Mouse (Mus musculus): ENCODE results near the gene Col4a2.

Col4a2 gene

DNA sequence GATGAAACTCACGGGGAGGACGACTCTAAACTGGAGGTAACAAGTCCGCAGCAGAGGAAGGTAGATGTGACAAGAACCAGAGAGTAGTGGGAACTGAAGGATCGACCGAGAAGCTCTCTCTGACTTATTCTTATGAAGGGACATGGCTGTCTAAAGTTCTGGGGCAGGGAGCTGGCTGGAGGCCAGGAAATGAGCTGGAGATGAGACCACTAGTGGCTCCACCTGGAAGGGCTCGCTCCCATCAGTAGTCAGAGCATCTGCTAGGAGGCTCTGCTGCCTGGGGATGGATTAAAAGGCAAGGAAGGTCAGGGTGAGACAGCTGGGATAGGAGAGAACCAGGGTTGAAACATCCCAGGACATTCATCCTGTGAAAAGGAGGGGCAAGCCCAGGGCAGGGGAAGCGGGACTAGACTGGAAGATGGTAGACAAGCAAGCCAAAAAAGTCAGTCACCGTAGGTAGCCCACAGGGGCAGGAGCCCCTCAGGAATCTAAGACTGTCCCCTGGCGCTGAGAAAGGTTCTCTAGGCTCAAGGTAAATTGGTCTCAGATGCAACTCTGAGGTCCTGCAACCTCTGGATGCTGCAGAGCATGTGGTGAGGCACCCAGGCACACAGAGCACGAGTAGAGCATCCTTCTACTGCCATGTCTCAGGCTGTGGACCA, 16.2 kb upstream of the Col4a2 start:
- DNase-seq (ENCODE audit: low spot score in 2 of 2), result no peak

DNA sequence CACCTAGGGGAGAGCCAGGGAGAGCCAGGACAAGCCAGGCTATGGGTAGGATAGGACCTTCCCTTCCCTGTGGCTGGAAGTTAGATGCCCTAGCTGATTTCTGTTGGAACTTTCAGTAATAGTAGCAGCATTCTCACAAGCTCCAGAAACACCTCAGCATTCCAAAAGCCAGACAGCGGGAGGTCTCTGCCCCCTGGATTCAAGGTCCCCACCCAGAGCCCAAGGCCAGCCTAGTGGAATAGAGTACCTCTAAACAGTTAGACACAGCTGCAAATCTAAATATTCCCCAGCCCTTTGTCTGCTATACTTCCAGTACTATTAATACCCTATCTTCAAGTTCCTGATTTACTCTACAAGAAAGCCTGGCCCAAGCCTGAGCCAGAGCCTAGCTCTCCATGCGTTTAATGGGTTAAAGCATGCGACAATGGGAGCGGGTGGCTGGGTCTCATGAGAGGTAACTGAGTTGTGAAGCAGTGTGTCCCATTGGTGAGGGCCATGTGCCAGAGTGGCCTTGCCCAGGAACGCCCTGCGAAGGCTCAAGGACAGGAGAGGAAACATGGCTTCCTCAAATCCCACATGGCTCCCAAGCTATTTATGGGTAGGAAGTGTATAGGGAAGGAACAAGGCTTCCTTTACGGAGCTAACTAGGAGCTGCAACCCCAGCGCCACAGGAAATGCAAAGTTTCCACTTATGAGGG, 15.3 kb upstream of the Col4a2 start:
- no peak for DNase-seq (ENCODE audit: low spot score in 2 of 2)

DNA sequence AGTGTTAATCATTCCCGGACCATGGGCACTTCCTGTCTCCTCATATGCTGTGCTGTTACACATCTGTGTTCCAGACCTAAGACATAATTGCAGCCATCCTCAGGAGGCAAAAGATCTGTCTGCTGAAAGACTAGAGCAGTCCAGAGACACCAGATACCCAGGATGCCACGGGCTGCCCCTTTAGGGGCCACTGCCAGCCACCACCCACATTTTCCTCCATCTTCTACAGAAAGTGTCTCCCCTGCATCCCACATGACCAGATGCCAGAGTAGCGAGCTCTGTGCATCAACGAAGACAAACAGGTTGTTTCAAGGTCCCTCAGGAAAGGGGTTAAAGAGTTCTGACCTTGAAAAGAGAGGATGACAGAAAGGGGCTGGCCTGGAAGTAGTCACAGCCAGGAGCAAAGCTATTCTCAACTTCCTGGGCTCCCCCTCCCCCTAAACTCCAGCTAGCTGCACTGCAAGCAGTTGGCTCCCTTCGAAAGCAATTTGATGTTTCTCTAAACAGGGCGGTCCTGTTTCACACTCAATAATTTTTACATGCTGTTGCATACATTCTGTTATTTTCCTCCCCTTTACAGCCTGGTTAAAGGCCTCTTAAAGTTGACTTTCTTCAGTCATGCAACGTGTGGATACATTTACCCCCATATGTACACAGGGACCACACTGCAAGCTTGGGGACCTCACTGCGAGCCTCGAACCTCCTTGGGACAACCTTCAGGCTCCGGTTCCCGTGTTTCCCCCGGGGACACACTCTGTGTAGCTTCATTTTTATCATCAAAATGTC, 13.9 kb upstream of the Col4a2 start:
- DNase-seq (ENCODE audit: low spot score in 2 of 2), result no peak

DNA sequence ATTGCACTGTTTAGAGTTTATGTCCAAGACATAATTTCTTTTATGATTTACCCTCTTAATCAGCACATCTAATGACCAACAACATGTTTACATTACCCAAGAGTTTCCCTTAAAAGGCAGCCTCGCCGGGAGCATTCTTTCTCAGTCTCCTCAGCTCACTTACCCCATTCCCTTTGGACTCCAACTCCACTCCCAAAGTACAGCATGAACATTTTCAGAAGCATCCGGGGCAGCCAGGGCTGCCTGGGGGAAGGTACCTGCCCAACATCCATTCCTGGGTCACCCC, 13.3 kb upstream of the Col4a2 start:
- DNase-seq (ENCODE audit: low spot score in 2 of 2), result no peak

DNA sequence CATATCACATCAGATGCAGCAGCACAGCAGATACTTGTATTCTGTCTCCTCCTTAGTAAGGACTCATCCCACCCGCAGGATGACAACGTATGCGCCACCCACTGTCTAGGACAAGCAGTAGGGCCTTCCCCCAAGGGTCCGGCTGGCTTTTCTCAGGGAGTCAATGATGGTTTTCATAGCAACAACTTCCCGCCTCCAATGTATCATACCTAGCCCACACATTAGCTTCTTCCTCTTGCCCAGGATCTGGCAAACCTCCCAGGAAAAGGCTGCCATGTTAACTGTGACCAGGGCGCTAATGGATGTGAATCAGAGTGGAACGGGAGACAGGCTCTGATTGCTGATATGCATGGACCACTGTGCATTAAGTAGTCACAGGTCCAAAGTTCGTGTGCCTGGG, 12.2 kb upstream of the Col4a2 start:
- DNase-seq (ENCODE audit: low spot score in 2 of 2), result no peak

DNA sequence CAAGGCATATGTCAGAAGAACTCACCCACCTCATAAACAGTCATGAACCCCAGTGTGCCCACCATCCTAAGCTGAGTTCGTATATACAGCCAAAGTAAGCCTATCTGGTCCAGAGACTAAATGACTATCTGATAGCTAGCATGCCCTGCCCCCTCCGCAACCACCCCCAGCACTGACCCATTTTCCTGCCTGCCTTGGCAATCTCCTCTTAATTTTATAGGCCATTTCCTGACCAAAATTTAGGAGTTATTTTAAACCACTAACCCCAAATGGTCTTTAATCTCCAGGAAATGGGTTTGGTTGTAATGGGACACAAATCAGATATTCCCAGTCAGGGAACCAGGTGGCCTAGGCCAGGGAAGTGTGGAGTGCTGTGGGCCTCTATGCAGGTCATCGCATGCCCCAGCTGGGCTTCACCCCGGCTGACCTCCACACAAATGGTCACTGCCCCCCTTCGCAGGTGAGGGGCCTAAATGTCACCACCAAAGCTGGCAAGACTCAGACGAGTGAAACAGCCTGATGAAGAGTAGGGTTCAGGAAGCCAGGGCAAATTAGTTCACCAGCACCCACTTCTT, 8.5 kb upstream of the Col4a2 start:
- no peak for DNase-seq (ENCODE audit: low spot score in 2 of 2)

DNA sequence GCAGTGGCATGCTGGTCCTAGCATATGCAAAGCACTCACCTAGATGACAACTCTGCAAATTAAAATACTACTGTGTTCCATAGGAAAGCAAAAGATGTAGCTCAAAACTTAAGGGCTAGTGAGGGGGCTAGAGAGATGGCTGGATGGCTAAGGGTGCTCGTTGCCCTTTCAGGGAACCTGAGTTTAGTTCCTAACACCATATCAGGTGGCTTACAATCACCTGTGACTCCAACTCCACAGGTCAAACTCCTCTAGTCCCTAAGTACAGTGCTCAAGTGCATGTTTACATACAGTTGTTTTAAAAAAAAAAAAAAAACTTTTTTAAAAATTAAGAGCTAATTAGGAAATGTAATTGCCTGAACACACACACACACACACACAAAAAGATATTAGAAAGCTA, 7.1 kb upstream of the Col4a2 start:
- no peak for DNase-seq (ENCODE audit: low spot score in 2 of 2)

DNA sequence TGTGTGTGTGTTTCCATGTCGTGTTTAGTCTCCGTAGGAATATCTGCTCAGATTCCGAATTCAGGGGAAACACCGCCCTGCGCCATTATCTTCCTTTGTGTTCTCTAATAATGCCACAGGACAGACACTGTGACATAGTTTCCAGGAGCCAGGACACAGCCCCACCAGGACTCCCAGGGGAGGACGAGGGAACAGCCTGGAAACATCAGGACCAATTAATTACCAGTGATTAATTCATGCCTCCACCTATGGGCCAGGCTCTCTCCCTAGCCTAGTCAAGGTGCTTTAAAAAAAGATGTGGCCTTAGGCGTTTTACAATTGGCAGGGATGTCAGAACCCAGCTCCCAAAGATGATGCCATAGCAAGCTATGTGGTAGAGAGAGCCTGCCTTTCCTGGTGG, 5.2 kb upstream of the Col4a2 start:
- DNase-seq (ENCODE audit: low spot score in 2 of 2), result no peak

DNA sequence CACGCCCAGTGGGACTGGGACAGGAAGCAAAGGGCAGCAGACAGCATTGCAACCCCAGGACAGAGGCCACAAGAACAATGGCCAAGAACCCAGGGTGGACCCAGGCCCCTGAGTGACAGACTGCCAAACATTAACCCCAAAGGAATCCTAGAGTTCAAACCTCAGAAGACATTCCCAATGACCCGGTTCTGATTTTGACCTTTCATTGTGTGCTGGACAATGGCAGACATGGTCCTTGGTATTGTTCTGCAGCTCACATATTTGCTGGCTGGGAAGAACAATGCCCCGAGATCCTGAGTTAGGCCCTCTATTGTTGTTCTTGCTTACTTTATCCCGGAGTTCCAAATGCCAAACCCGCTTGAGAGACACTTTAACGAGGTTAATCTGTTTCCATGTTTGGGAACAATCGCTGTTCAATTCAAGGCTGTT, 4.0 kb upstream of the Col4a2 start:
- DNase-seq (ENCODE audit: low spot score in 2 of 2), result no peak

DNA sequence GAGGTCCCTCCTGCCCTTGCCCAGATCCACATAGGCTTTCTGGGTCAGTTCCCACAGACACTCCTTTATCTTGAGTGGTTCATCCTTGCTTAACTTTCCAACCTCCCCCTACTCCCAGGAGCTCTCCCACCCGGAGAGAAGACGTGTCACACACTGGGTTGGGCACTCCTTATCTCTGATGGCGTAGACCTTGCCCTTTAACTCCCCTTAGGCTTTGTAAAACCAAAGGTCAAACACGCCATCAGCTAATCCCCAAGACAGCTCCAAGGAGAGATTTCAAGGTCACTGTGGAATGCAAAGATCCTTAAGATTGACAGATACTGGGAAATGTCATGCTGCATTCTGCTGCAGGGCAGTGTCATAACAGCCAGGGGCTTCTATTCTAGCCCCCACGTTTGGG, 3.4 kb upstream of the Col4a2 start:
- DNase-seq (ENCODE audit: low spot score in 2 of 2), result no peak

DNA sequence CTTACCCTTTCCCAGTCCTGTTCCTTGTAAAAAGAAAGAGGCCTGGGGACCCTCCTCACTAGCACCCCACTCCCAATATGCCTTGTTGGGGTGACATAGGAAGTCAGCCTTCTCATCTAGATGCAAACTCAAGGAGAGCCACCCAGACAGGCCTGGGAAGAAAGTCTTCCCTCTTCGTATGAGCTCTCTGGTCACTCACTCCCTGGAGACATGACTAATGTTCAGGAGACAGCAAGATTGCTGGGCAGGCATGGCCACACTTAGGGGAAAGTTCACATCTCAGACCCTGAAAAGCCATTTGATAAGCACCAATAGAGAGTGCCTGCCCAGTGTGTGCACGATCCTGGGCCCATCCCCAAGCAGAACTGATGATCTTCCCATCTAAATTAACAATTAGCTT, 2.6 kb upstream of the Col4a2 start:
- no peak for DNase-seq (ENCODE audit: low spot score in 2 of 2)

DNA sequence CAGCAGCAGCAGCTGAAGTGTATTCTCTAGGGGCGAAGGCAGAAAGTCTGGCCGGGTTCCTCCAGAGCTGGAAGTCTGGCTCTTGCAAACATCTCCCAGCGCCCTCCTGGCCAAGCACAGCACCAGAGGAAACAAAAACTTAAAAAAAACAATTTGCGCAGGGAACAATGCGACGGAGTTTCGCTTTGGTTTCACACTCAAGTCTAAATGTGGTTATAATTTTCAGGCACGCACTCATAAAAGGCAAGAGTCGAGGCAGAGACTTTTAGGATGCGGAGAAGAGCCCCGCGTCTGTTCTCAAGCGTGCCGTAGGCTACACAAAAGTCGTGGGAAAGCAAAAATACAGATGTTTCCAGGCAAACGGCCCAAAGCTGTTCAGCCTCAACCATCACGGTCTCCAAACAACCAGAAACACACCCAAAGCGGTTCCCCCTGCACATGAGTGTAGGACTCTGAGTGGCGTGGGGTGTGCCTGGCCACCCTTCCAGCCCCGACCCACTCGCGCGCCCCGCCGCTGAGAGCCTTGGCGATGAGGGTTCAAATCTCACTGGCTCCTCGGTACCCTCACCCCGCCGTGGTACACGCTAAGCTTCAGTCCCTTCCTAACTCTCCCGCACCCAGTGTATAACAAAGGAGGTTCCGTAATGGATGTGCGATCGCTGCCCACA, 790 bp upstream of the Col4a2 start:
- peak in 1 of 2 experiments; percentile 20 for DNase-seq (ENCODE audit: low spot score in 2 of 2)

DNA sequence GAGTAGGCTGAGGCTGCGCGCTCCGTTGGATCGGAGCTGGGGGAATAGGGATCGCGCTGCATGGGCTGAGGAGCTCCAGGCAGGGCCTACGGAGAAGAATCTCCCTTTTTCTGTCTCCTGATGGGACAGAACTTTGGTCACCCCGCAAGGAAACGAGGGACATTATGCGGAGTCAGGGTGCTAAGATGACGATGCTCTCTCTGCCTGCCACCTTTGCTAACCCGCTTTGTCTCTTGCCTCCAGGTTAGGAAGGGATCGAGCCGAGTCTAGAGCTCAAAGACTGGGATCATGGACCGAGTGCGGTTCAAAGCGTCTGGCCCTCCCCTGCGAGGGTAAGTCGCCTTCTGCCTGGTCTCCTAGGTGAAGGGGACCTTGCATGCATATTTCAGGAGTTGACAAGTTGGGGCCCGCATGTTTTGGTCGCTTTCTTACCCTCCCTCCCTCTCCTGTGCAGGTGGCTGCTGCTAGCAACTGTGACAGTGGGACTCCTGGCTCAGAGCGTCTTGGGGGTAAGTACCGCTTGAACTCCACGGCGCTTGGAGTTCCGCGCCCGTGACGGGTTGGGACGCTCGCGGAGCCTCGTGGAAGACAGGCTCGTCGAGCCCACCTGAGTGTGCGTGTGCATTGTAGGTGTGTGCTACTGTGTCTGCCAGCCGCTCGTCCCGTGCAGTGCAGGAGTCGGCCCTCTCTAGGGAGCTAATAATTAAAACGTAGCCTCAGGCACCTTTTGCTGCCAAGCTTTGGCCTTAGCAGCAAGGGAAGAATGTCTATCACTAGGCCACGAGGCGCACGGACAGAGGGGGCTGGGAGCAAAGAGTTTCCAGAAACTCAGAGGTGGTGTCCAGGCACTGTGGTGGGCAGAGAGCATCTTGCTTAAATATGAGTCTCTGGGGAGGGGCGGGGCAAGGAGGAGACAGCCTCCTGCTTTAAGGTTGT, 839 bp downstream of the Col4a2 start:
- peak in 1 of 2 experiments; percentile 13 for DNase-seq (ENCODE audit: low spot score in 2 of 2)

DNA sequence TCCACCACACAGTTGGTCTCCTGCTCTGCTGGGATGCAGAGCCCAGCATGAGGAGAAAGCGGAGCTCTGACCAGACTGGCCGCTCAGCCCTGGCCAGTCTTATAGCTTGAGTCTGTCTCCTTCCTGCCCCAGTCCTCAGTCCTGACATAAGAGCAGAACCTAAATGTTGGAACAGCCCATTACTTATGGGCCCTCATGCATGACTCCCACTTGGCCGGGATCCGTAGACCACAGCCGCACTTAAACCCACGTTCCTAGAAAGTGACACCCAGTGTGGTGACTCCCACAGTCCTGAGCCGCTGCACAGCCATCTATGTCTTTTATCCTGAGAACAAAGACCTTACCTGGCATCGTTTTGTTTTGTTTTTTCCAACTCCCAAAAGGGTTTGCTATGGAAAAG, 2.0 kb downstream of the Col4a2 start:
- DNase-seq (ENCODE audit: low spot score in 2 of 2), result no peak

DNA sequence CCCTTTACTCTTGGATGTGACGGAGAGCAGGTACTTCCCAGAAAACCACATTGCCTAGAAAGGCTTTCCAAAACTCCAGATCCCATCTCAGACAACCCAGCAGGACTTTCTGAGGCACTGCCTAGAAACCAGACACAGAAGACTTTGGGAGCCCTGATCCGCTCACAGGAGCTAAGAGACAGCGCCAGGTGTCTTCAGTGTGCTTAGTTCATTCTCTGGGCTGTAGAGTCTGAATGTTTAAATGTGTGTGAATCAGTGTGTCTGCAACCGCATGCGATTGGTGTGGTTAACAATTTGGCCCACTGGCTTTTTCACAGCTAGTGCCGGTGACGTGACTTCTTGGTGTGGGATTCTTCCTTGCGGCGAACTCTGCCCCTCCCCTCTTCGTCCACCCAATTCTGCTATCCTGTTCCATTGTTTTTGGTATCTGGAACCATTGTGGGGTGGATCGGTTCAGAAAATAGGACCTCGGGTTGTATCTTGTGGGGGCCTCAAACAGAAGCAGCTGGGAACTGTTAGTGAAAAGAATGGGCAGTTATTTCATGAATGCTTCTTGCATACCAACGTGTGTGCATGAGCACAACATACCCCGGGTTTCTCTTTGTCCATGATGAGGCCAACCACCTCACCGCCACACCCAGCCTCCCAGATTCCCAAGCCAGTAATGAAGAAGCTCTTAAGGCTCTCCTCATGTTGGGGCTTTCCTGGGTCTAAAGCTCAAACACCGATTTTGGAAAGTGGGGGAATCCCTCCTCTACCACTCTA, 2.8 kb downstream of the Col4a2 start:
- no peak for DNase-seq (ENCODE audit: low spot score in 2 of 2)

DNA sequence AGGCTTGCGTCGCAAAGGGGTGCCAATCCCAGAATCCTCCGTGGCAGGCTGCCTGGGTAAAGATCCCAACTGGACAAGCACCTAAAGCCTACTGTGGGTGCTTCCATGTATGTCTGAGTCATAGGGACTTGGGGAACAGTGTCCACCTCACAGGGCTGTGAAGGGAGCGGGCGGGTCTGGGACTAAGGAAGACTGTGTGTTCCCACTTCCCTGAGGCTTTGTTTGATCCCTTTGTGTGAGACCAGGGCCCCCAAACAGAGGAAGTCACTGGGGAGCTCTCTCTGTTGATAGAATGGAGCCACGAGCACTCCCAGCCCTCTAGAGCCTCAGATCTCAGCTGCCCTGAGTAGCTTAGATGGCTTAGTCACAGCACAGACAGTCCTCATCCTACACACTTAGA, 3.5 kb downstream of the Col4a2 start:
- DNase-seq (ENCODE audit: low spot score in 2 of 2), result no peak

DNA sequence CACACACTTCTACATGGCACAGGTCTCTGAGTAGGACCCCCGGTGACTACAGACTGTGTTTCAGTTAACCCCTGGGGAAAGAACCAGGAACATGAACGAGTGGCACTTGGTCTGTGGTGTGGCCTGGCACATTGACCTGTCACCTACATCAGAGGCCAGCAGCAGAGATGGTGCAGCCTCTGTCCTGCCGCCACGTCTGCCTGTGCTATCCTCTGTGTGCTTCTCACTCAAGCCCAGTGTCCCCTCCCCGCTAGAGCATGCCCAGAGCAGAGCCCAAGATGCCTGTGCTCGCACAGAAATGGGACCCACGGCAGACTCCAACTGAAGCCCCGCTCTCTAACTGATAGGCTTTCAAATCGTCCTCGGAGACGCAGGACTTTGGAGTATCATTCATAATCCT, 6.8 kb downstream of the Col4a2 start:
- no peak for DNase-seq (ENCODE audit: low spot score in 2 of 2)

DNA sequence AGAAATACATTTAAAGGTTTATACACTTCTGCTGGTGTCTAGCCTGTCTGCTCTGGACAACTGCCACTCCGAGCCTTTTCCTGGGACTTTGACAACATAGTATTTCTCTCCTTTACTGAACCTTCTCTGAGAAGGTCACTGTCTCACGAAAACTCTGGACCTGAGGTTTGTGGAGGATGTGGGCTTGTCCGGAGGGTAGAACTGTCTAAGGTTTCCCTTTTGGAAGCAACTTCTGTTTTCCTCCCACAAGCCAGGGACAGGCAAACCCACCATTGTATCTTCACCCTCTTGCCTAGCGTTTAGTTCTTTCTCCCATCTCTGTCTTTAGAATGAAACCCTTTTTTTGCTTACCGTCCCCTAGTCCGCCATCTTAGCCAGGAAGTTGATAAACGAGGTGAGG, 9.2 kb downstream of the Col4a2 start:
- no peak for DNase-seq (ENCODE audit: low spot score in 2 of 2)

DNA sequence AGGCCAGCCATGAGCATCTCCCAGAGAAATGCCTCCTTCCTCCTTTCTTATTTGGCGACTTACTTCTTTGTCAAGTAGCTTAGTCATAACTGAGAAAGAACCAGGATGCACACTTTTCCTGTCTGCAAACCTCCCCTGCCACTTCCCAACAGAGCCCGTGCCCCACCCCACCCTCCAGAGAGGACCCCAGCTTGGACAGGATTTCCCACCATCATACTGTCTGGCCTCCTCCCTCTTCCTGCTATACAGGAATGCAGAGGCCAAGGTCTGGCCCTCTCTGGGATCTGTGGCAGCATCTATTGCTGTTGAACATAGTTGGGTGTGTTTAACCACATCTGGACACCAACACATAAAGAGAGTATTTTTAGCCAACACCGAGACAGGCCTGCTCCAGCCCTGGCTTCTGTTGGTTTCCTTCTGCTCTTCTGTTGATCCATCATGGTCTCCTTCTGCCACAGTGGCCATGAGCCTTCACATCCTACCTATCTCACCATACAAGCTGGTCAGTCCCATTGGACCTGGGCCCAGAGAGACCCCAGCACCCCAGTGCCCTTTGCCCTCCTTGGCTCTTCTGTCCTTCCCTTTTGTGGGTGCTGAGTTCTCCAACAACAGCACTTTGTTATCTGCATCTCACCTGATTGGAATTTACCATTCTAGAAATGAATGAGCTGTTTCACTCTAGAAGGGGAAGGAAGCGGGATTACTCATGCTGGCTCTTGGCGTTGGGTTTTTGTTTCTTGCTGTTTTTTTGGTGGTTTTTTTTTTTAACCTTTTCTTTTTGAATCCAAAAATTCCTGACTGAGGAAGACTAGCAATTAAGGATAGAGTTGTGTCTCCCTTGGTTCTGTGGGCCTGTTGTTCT, 10.3 kb downstream of the Col4a2 start:
- DNase-seq (ENCODE audit: low spot score in 2 of 2), result no peak
